Mouse (Mus musculus): ENCODE results near the gene Trpv6.

DNA sequence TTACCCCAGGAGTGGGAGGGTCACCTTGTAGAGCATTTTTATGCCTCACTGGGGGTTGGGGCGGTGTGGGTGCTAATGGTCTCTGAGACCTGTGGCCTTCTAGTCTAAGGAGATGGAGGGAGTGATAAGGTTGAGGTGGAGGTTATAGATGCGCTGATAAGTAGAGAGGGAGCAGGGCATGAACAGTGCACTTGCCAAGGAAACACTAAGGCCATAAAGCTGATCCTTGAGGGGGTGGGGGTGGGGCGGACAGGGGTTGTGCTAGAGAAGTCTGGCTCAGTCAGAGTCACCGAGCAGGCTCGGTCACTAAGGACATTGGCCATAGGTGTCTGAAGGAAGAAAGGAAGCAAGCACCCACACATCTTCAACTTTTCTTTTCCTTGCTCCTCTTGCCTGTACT lies 45.5 kb upstream of the Trpv6 start:
- TF ChIP-seq CTCF (IDR thresholded peaks at IDR 0.05; ENCODE audit: low read depth, low read length) (no peak), POLR2A (IDR thresholded peaks at IDR 0.05; ENCODE audit: borderline replicate concordance, low read depth, low read length) (no peak)

Data from bone marrow macrophage, adult 2 months (primary cell).